Mouse (Mus musculus) layer of hippocampus, adult 11-12 months (tissue): ENCODE measurements around the gene Pard3b.
"Not testable (repeated sequence)": the region's sequence is repeated elsewhere in the genome, so short reads cannot be mapped to it uniquely, and the experiment has no call there.

Experiments
- DNase-seq: peaks from one replicate; pipeline ENCODE4 v3.0.0; 2022; ENCODE audit warnings: low spot score

Gene Pard3b

GRCm38 (mm10) chr1:62579024-62579765 is 940.6 kb downstream of the Pard3b start:
- no peak for DNase-seq

GRCm38 (mm10) chr1:62580314-62580935 is 941.8 kb downstream of the Pard3b start:
- no peak for DNase-seq

- no peak for DNase-seq
Observed at GRCm38 (mm10) chr1:62582476-62582875, 943.9 kb downstream of the Pard3b start.

GRCm38 (mm10) chr1:62587536-62587935 is 948.9 kb downstream of the Pard3b start:
- DNase-seq: no peak

DNA sequence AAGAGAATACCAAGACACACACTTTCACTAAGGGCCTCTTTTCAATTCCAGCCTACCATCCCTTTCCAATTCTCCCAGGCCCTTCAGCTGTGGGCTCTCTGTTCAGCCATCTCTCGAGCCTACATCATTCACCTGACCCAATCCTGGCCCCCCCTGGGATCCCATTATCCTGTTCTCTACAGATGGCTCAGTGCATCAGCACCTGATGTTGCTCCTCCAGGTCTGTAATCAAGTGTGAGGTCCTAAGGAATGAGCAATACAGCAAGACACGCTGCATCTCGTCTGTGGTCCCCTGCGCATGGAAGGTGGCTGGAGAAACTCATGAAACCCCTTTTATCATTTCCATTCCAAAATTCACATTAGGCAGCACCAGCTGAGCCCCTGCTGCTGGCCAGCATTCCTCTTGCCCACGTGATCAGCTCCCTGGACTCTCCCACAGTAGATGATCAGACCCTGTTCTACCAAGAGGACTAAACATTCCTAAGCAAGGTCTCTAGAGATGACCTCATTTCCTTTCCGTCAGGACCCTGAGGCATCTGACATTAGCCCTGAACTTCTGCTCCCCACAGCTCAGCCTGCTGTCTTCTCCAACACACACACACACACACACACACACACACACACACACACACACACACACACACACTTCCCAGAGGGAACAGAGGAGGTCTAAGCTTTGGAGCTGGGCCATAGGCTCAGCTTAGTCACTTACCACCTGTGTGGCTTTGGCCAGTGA is 952.8 kb downstream of the Pard3b start:
- DNase-seq: no peak

DNA sequence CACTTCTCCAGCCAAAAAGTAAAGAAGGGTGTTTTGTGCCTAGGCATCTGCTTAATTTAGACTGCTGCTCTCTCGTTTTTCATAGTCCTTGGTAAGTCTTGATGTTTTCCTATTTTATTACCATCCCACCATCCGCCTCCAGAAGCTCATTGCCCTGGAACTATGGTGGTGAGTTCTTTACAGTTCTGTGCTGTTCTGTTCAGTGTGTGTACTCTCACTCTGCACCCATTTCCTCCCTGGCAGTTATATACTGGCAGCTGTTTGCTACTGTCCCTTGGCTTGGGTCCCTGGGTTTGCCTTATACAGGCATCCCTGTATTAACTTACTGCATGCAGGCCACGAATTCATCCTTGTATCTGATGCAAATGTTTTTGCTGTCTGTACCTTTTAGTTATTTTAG is 956.8 kb downstream of the Pard3b start:
- DNase-seq: no peak

GRCm38 (mm10) chr1:62597751-62598400 is 959.3 kb downstream of the Pard3b start:
- DNase-seq: no peak

GRCm38 (mm10) chr1:62598551-62598950 is 959.9 kb downstream of the Pard3b start:
- no peak for DNase-seq

- DNase-seq: not testable (repeated sequence)
Observed at GRCm38 (mm10) chr1:62604644-62605043, 966.0 kb downstream of the Pard3b start.

DNA sequence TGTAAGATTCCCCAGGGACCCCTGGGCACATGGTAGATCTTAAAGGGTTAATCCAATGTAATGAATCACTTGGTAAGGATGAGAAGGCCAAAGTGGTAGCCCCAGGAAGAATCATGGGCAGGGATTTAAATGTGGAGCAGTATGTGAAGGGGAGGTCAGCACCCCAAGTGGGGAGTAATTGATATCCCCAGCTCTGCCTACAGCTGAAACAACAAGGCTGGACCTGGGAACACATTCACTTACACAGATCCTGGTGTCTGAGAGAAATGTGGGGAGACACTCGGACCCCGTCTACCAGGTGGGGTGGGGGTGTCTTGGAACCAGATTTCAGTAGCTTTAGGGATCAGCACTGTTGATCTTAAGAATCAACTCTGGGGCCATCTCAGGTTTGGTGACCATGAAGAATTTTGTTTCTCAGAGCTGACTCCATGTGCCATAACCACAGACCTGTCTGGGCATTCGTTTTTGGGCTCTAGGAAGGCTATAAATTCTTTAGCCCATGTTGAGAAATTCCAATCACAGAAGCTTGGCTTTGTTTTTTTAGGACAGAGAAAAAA is 979.6 kb downstream of the Pard3b start:
- DNase-seq: no peak

GRCm38 (mm10) chr1:62619456-62619855 is 980.8 kb downstream of the Pard3b start:
- no peak for DNase-seq

DNA sequence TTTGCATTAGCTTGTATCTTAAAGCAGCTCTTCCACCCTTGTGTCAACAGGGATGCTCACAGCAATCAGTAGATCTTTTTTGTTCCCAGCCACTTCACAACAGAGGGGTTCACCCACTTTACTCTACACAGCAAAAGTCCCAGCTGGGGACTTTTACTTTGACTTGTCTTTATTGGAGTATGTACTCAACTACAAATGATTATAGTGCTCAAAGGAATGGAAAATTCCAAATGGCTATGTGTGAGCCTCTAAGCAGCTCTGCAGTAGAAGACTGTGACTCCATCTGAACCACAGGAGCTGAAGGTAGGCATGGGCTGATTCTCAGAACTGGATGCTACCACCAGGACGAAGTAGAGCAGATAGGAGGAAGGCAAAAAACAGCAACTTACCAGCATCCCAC is 983.8 kb downstream of the Pard3b start:
- no peak for DNase-seq

GRCm38 (mm10) chr1:62624166-62624565 is 985.5 kb downstream of the Pard3b start:
- DNase-seq: no peak

- no peak for DNase-seq
Observed at GRCm38 (mm10) chr1:62624836-62625235, 986.2 kb downstream of the Pard3b start.

DNA sequence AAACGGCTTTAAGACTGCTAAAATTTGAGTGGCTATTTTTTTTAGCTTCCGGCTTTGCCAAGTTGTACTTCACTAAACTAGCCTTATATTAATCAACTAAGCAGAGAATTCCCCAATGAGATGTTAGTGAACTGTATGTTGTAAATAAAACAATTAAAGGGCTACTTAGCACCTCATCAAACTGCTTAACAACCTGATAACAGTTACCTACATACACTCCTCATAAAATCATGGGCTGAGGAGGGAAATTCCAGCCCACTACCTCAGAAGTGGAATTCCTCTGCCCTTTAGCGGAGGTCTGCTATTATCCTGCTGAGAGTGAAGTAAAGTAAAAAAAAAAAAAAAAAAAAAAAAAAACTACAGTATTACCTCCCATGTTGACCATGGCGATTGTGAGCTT is 986.7 kb downstream of the Pard3b start:
- no peak for DNase-seq

DNA sequence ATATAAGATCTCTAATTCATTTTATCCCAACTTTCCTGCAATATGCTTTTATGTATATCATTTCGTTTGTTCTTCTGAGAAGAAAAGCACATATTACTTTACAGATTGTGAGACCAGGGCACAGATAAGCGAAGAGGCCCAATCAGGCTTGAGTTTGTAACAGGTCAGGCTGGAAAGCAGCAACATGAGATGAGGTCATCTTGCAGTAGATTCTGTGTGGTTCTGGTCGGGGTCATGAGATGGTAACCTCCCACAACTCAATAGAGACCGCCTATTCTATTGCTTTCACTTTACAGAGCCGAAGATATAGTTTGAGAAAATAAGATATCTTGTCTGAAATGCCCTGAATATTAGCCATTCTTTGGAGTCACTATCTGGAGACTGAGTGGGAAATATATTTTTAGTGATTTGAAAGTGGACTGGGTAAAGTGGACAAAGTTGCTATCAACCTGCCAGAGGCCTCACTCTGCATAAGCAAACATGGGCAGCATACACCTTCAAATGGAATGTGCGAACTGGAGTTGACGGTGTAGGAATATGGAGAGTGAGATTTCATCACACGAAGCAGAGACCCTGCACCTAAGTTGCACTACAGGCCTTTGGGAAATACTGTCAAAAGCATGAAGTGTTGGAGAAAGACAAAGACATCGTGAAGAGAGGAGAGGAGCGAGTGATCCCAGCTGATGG is 987.3 kb downstream of the Pard3b start:
- no peak for DNase-seq

DNA sequence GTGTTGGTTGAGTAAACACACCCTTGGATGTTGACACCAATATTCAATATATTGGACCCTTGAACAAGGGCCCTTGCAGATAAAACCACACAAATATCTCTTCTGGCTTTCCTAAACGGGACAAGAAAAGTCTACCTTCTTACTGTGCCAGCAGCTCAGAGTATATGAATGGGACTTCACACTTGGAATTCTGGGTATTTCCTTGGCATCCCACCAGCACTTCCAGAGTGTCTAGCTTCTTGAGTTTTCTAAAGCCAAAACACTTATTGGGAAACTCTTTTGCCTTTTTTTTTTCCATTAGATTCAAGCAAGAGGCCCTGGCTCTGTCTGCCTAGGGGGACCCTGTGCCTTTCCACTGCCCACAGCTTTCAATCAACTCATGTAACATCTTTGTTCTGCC is 991.3 kb downstream of the Pard3b start:
- no peak for DNase-seq

DNA sequence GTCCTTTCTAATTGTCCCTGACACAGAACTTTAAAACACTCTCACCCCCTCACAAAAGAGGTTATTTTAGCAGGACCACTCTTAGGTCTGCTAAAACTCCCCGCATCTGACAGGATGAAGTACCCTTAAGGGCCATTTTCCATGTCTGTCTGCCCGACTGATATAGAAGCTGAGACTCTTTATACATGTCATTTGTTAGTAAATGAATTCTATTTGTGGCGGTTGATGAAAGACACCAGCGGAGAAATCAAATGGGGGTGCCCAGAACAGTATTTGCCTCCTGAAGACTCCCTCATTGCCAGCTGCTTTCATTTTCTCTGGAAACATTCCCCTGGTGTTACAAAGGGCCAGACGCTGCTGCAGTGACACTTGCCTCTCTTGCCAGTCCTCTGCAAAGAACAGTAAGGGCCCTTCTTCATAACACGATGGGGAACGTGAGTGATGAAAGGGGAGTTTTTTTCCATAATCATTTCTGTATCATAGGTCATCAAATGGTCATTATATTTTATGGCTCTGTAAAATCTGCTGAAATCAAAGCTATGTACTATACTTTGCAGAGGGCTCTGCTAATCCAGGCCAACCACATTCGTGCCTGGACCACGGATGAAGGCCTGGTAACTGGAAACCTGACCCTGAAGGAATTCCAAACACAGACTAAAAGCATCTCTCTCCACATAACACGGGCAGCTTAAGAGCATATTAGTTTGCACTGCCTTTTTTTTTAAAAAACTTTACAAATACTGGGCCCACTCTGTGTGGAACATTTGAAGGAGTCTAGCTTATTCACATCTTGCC is 993.1 kb downstream of the Pard3b start:
- DNase-seq: no peak

GRCm38 (mm10) chr1:62632886-62633285 is 994.3 kb downstream of the Pard3b start:
- no peak for DNase-seq

DNA sequence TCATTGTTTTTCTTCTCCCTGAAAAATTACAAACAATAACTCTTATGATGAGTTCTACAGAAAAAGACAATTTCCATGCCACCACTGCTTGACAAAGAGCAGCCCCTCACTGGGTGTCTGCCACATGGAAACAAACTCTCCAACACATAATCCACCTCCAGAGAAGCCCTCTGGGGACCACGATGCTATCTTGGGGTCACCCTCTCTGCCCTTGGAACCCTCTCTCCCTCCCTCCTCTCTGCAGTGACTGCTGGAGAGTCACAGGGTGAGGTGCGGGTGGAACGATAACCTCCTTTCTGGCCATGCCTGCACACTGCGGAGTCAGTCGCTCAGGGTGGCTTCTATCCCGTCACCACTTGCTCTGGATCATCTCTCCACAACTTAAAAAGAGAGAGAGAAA is 996.6 kb downstream of the Pard3b start:
- no peak for DNase-seq
